Mouse (Mus musculus) kidney, postnatal 0 days (tissue): ENCODE measurements around the gene Pam. TPM values are rescaled to one million over a fixed set of nuclear protein-coding genes. Genes with fewer than 3 reads are reported as not detected.
A peak's percentile ranks its signal among the peaks of the same experiment; 100 is the strongest.

Source experiments
- ATAC-seq: fragments of 200-750 bp; cut with Nextera tagmentation; replicated peaks from 2 replicates; pipeline ENCODE4 v1.8.0; 2017; ENCODE audit warnings: low read depth, moderate number of reproducible peaks, moderate TSS enrichment, moderate library complexity; ENCODE audit not compliant: low FRiP score
- DNase-seq: peaks from one replicate; pipeline ENCODE4 v3.0.0-alpha.2; 2016; ENCODE audit warnings: low spot score
- H3K27ac ChIP-seq: fragments of 300-500 bp; sonication (generic); 2 replicates; pipeline ENCODE4 v1.5.1; 2014; ENCODE audit warnings: mild to moderate bottlenecking
- H3K27me3 ChIP-seq: fragments of 300-500 bp; sonication (generic); 2 replicates; pipeline ENCODE4 v1.6.1; 2014; ENCODE audit warnings: low read length, mixed read lengths; ENCODE audit not compliant: insufficient read depth
- H3K36me3 ChIP-seq: fragments of 300-500 bp; sonication (generic); 2 replicates; pipeline ENCODE4 v1.6.1; 2014; ENCODE audit warnings: low read length, mixed read lengths; ENCODE audit not compliant: insufficient read depth
- H3K4me1 ChIP-seq: fragments of 300-500 bp; sonication (generic); replicated peaks from 2 replicates; pipeline ENCODE4 v1.6.1; 2014; ENCODE audit warnings: antibody characterized with exemption, low read length, mixed read lengths; ENCODE audit not compliant: insufficient read depth
- H3K4me2 ChIP-seq: fragments of 300-500 bp; sonication (generic); 2 replicates; pipeline ENCODE4 v1.6.1; 2014; ENCODE audit warnings: mild to moderate bottlenecking, low read length, moderate library complexity, mixed read lengths
- H3K4me3 ChIP-seq: fragments of 300-500 bp; sonication (generic); replicated peaks from 2 replicates; pipeline ENCODE4 v1.5.1; 2014; ENCODE audit warnings: low read depth, low read length
- H3K9ac ChIP-seq: fragments of 300-500 bp; sonication (generic); 2 replicates; pipeline ENCODE4 v1.6.1; 2014; ENCODE audit warnings: low read depth, low read length
- H3K9me3 ChIP-seq: fragments of 300-500 bp; sonication (generic); replicated peaks from 2 replicates; pipeline ENCODE4 v1.6.1; 2016; ENCODE audit warnings: low read length, inconsistent platforms, mixed read lengths
- CTCF ChIP-seq: IDR thresholded peaks from 2 replicates; pipeline ENCODE4 v1.5.1; 2016; ENCODE audit warnings: antibody characterized with exemption, low read depth, mild to moderate bottlenecking, moderate library complexity
- WGBS: fragments of 180-500 bp; shearing (Covaris S2); extraction: QIAGEN DNeasy Blood & Tissue Kit; methylation state at CpG from one replicate; pipeline ENCODE4 v1.1.7; 2014; 5-methylcytosine and 5-hydroxymethylcytosine counted together
- polyA plus RNA-seq: library from polyadenylated mRNA; unstranded; fragments of >200 nt; fragmentation: Nextera tagmentation; extraction: Ambion mirVana; gene quantifications from 2 replicates; pipeline ENCODE4 v1.2.1, GENCODE M21; 2015

Pam gene
- polyA plus RNA-seq, 1 experiment from 2014 or later: 67.6 TPM

GRCm38 (mm10) chr1:97903912-97904460 is 191.5 kb downstream of the Pam start:
- Histone ChIP-seq H3K4me1 (no peaks in the 10 kb centered on the region), H3K27me3 (no peaks in the 10 kb centered on the region), H3K9me3 (no peaks in the 10 kb centered on the region), H3K4me3 (no peak overlapping the region), H3K27ac (no peak overlapping the region; the same call in 1 of the 2 replicates), H3K36me3 (no peaks in the 10 kb centered on the region), H3K4me2 (no peak overlapping the region), H3K9ac (no peak overlapping the region)
- peak; percentile 33; the same call in 1 of the 2 replicates for TF ChIP-seq CTCF
- DNase-seq (peak; percentile 66), ATAC-seq (peak; percentile 57; the same call in 1 of the 2 replicates)
- 31% methylated on average over 7 of the region's 7 CpGs for WGBS

- no peak for TF ChIP-seq CTCF
- no peak overlapping the region for H3K27ac ChIP-seq
- H3K9ac ChIP-seq: no peak overlapping the region
- no peak overlapping the region for H3K4me2 ChIP-seq
- no peaks in the 10 kb centered on the region for H3K9me3 ChIP-seq
- H3K4me3 ChIP-seq: no peak overlapping the region
- H3K4me1 ChIP-seq: no peaks in the 10 kb centered on the region
- ATAC-seq: no peak
- DNase-seq: no peak
- WGBS: 72% methylated on average over 7 of the region's 7 CpGs
- H3K27me3 ChIP-seq: no peaks in the 10 kb centered on the region
- no peaks in the 10 kb centered on the region for H3K36me3 ChIP-seq
These were observed 192.6 kb downstream of the Pam start for GRCm38 (mm10) chr1:97902830-97903229.

- DNase-seq: no peak
- no peak for TF ChIP-seq CTCF
These were observed 194.8 kb downstream of the Pam start for GRCm38 (mm10) chr1:97900559-97901153.

GRCm38 (mm10) chr1:97887511-97887910 is 207.9 kb downstream of the Pam start:
- Histone ChIP-seq H3K27ac (no peak overlapping the region), H3K27me3 (no peaks in the 10 kb centered on the region), H3K9me3 (no peaks in the 10 kb centered on the region), H3K9ac (no peak overlapping the region), H3K36me3 (no peaks in the 10 kb centered on the region), H3K4me2 (no peak overlapping the region), H3K4me3 (no peak overlapping the region), H3K4me1 (no peaks in the 10 kb centered on the region)
- DNase-seq (no peak), ATAC-seq (no peak)
- WGBS: 84% methylated on average over 9 of the region's 9 CpGs
- no peak for TF ChIP-seq CTCF

More at GRCm38 (mm10) chr1:97900559-97901153, 194.8 kb downstream of the Pam start:
- no peaks in the 10 kb centered on the region for H3K27me3 ChIP-seq
- H3K36me3 ChIP-seq: no peaks in the 10 kb centered on the region
- H3K9ac ChIP-seq: no peak overlapping the region
- no peak for ATAC-seq
- H3K9me3 ChIP-seq: no peaks in the 10 kb centered on the region
- H3K4me2 ChIP-seq: no peak overlapping the region
- 89% methylated on average over 7 of the region's 7 CpGs for WGBS
- no peak overlapping the region for H3K4me3 ChIP-seq
- H3K27ac ChIP-seq: no peak overlapping the region
- no peaks in the 10 kb centered on the region for H3K4me1 ChIP-seq

GRCm38 (mm10) chr1:97883498-97883897 is 211.9 kb downstream of the Pam start:
- H3K9me3 ChIP-seq: no peaks in the 10 kb centered on the region
- H3K36me3 ChIP-seq: no peaks in the 10 kb centered on the region
- 80% methylated on average over 7 of the region's 7 CpGs for WGBS
- ATAC-seq: no peak
- no peak overlapping the region for H3K9ac ChIP-seq
- no peak overlapping the region for H3K4me3 ChIP-seq
- peak; percentile 30; the same call in 1 of the 2 replicates for TF ChIP-seq CTCF
- H3K4me1 ChIP-seq: no peaks in the 10 kb centered on the region
- H3K27ac ChIP-seq: no peak overlapping the region
- DNase-seq: no peak
- no peaks in the 10 kb centered on the region for H3K27me3 ChIP-seq
- H3K4me2 ChIP-seq: no peak overlapping the region

GRCm38 (mm10) chr1:97877037-97877436 is 218.4 kb downstream of the Pam start:
- Histone ChIP-seq H3K27me3 (no peaks in the 10 kb centered on the region), H3K36me3 (no peaks in the 10 kb centered on the region), H3K9ac (no peak overlapping the region), H3K4me2 (no peak overlapping the region), H3K4me3 (no peak overlapping the region), H3K27ac (no peak overlapping the region), H3K9me3 (no peaks in the 10 kb centered on the region), H3K4me1 (no peaks in the 10 kb centered on the region)
- DNase-seq: no peak
- ATAC-seq: no peak
- peak; percentile 23; the same call in 1 of the 2 replicates for TF ChIP-seq CTCF
